Mouse (Mus musculus) embryonic facial prominence, embryonic 15.5 days (tissue): ENCODE results near the gene Pmm1. TPM values are rescaled to one million over a fixed set of nuclear protein-coding genes. Genes with fewer than 3 reads are reported as not detected.
"Not testable (repeated sequence)": the region's sequence is repeated elsewhere in the genome, so short reads cannot be mapped to it uniquely, and the experiment has no call there.

Source experiments
- ATAC-seq: fragments of 200-750 bp; cut with Nextera tagmentation; 2 replicates; pipeline ENCODE4 v1.8.0; 2017; ENCODE audit warnings: low read depth, moderate TSS enrichment; ENCODE audit not compliant: insufficient number of reproducible peaks, low FRiP score, low TSS enrichment
- H3K27ac ChIP-seq: fragments of 300-500 bp; sonication (generic); replicated peaks from 2 replicates; pipeline ENCODE4 v1.5.1; 2015; ENCODE audit warnings: mild to moderate bottlenecking, inconsistent platforms
- H3K27me3 ChIP-seq: fragments of 300-500 bp; sonication (generic); 2 replicates; pipeline ENCODE4 v1.6.1; 2015; ENCODE audit warnings: inconsistent platforms
- H3K36me3 ChIP-seq: fragments of 300-500 bp; sonication (generic); 2 replicates; pipeline ENCODE4 v1.6.1; 2015; ENCODE audit warnings: mild to moderate bottlenecking, inconsistent platforms
- H3K4me1 ChIP-seq: fragments of 300-500 bp; sonication (generic); 2 replicates; pipeline ENCODE4 v1.6.1; 2015; ENCODE audit warnings: inconsistent platforms
- H3K4me2 ChIP-seq: fragments of 300-500 bp; sonication (generic); replicated peaks from 2 replicates; pipeline ENCODE4 v1.6.1; 2015; ENCODE audit warnings: mild to moderate bottlenecking, inconsistent platforms
- H3K4me3 ChIP-seq: fragments of 300-500 bp; sonication (generic); replicated peaks from 2 replicates; pipeline ENCODE4 v1.5.1; 2015; ENCODE audit warnings: mild to moderate bottlenecking, inconsistent platforms
- H3K9ac ChIP-seq: fragments of 300-500 bp; sonication (generic); 2 replicates; pipeline ENCODE4 v1.6.1; 2015; ENCODE audit warnings: inconsistent platforms
- H3K9me3 ChIP-seq: fragments of 300-500 bp; sonication (generic); replicated peaks from 2 replicates; pipeline ENCODE4 v1.6.1; 2016; ENCODE audit warnings: inconsistent platforms
- WGBS: fragments of 180-500 bp; shearing (Covaris S2); methylation state at CpG from one replicate; pipeline ENCODE4 v1.1.7; 2015; 5-methylcytosine and 5-hydroxymethylcytosine counted together
- polyA plus RNA-seq: library from polyadenylated mRNA; unstranded; fragments of >200 nt; fragmentation: Nextera tagmentation; extraction: Ambion mirVana; gene quantifications from 2 replicates; pipeline ENCODE4 v1.2.1, GENCODE M21; 2015

Pmm1 gene
- polyA plus RNA-seq: 35.9 and 39.6 TPM in 2 replicates

GRCm38 (mm10) chr15:81960171-81961077 is at the start of gene Pmm1:
Pmm1 (minus strand) TSS chr15:81960930.
- WGBS: under 1% methylated on average over 77 of the region's 77 CpGs
- peaks cover 3% of the 10 kb centered on the region; the same call in 1 of the 2 replicates for H3K36me3 ChIP-seq
- ATAC-seq: peak; percentile 95
- H3K4me3 ChIP-seq: peak within 1 kb of the TSS; percentile 75
- peak within 1 kb of the TSS; percentile 100 for H3K4me2 ChIP-seq
- H3K9ac ChIP-seq: peak within 1 kb of the TSS; percentile 64
- H3K4me1 ChIP-seq: peaks cover 9% of the 10 kb centered on the region
- no peaks in the 10 kb centered on the region for H3K27me3 ChIP-seq
- peak within 1 kb of the TSS; percentile 88 for H3K27ac ChIP-seq
- H3K9me3 ChIP-seq: no peaks in the 10 kb centered on the region

- H3K27me3 ChIP-seq: no peaks in the 10 kb centered on the region
- no peak overlapping the region for H3K4me3 ChIP-seq
- no peaks in the 10 kb centered on the region for H3K4me1 ChIP-seq
- no peak for ATAC-seq
- WGBS: 89% methylated on average over 8 of the region's 8 CpGs
- H3K4me2 ChIP-seq: no peak overlapping the region
- no peaks in the 10 kb centered on the region for H3K9me3 ChIP-seq
- H3K36me3 ChIP-seq: peaks cover 33% of the 10 kb centered on the region
- H3K27ac ChIP-seq: no peak overlapping the region
- H3K9ac ChIP-seq: no peak overlapping the region
Observed at GRCm38 (mm10) chr15:82004257-82004656, 43.5 kb upstream of the Pmm1 start.

- Histone ChIP-seq H3K36me3 (peaks cover 57% of the 10 kb centered on the region), H3K4me2 (no peak overlapping the region), H3K4me1 (no peaks in the 10 kb centered on the region; the same call in 1 of the 2 replicates), H3K4me3 (no peak overlapping the region), H3K27ac (no peak overlapping the region), H3K27me3 (no peaks in the 10 kb centered on the region), H3K9me3 (no peaks in the 10 kb centered on the region), H3K9ac (no peak overlapping the region)
- 88% methylated on average over 6 of the region's 6 CpGs for WGBS
- no peak for ATAC-seq
Observed at GRCm38 (mm10) chr15:81993992-81994391, 33.3 kb upstream of the Pmm1 start.

- no peak overlapping the region for H3K9ac ChIP-seq
- WGBS: 52% methylated on average over 7 of the region's 7 CpGs
- H3K27me3 ChIP-seq: no peaks in the 10 kb centered on the region
- no peaks in the 10 kb centered on the region for H3K9me3 ChIP-seq
- ATAC-seq: no peak
- no peaks in the 10 kb centered on the region; the same call in 1 of the 2 replicates for H3K4me1 ChIP-seq
- no peak overlapping the region for H3K27ac ChIP-seq
- peaks cover 25% of the 10 kb centered on the region for H3K36me3 ChIP-seq
- no peak overlapping the region for H3K4me2 ChIP-seq
- H3K4me3 ChIP-seq: no peak overlapping the region
Observed at GRCm38 (mm10) chr15:81990549-81990948, 29.8 kb upstream of the Pmm1 start.

- Histone ChIP-seq H3K9ac (no peak overlapping the region), H3K4me2 (no peak overlapping the region)
Observed at GRCm38 (mm10) chr15:81989371-81990062, 28.8 kb upstream of the Pmm1 start.

DNA sequence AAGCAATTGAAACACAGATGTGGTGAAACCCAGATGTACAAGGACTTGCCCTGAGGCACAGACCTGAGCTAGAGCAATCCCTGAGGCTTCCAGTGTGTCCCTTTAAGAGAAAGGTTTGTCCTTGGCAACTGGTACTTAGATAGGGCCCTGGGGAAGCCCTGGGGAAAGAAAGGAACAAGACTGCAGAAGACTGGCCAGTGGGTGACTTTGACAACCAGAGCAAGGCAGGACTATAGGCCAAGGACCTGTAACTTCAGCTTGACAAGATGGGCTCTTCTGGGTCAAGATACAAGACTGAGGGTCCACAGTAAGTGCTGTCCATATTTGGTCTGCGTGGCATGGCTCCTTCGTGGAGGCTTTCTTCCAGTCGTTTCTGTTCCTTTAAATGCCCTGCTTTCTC is 26.9 kb upstream of the Pmm1 start, which contains the start of gene Xrcc6:
TSS of gene Xrcc6 (plus strand) at position 190 of the 400 bp plus-strand sequence.
- 0 out of 2 replicates have a peak, but pooled peaks cover 6% of the 10 kb centered on the region for H3K36me3 ChIP-seq
- WGBS: 74% methylated on average over 3 of the region's 3 CpGs
- H3K4me1 ChIP-seq: no peaks in the 10 kb centered on the region; the same call in 1 of the 2 replicates
- H3K27ac ChIP-seq: no peak within 1 kb of the TSS
- no peak within 1 kb of the TSS for H3K4me3 ChIP-seq
- H3K4me2 ChIP-seq: no peak within 1 kb of the TSS
- ATAC-seq: no peak
- no peaks in the 10 kb centered on the region for H3K27me3 ChIP-seq
- no peak within 1 kb of the TSS for H3K9ac ChIP-seq
- H3K9me3 ChIP-seq: no peaks in the 10 kb centered on the region

More at GRCm38 (mm10) chr15:81989371-81990062, 28.8 kb upstream of the Pmm1 start:
- peak; percentile 56; the same call in 1 of the 2 replicates for ATAC-seq
- WGBS: 43% methylated on average over 11 of the region's 11 CpGs
- no peaks in the 10 kb centered on the region; the same call in 1 of the 2 replicates for H3K4me1 ChIP-seq
- H3K9me3 ChIP-seq: no peaks in the 10 kb centered on the region
- H3K27ac ChIP-seq: no peak overlapping the region
- H3K36me3 ChIP-seq: peaks cover 15% of the 10 kb centered on the region
- H3K27me3 ChIP-seq: no peaks in the 10 kb centered on the region
- no peak overlapping the region for H3K4me3 ChIP-seq

GRCm38 (mm10) chr15:81985267-81986161 is 24.8 kb upstream of the Pmm1 start:
- no peak for ATAC-seq
- Histone ChIP-seq H3K9ac (no peak overlapping the region), H3K27ac (no peak overlapping the region), H3K36me3 (no peaks in the 10 kb centered on the region), H3K9me3 (no peaks in the 10 kb centered on the region), H3K27me3 (no peaks in the 10 kb centered on the region), H3K4me2 (no peak overlapping the region), H3K4me3 (no peak overlapping the region), H3K4me1 (no peaks in the 10 kb centered on the region; the same call in 1 of the 2 replicates)
- WGBS: 62% methylated on average over 2 of the region's 2 CpGs

- H3K4me2 ChIP-seq: no peak overlapping the region
- ATAC-seq: no peak
- 54% methylated on average over 1 of the region's 1 CpGs for WGBS
Observed at GRCm38 (mm10) chr15:81982173-81982572, 21.4 kb upstream of the Pmm1 start.

GRCm38 (mm10) chr15:81980321-81980720 is 19.6 kb upstream of the Pmm1 start, which contains the start of gene 1700029P11Rik:
1700029P11Rik (plus strand) TSS chr15:81980540.
- Histone ChIP-seq H3K4me3 (no peak within 1 kb of the TSS), H3K4me1 (no peaks in the 10 kb centered on the region), H3K27ac (no peak within 1 kb of the TSS), H3K4me2 (no peak within 1 kb of the TSS), H3K36me3 (no peaks in the 10 kb centered on the region), H3K9me3 (no peaks in the 10 kb centered on the region), H3K9ac (no peak within 1 kb of the TSS), H3K27me3 (no peaks in the 10 kb centered on the region)
- ATAC-seq: no peak
- 97% methylated on average over 23 of the region's 23 CpGs for WGBS

More at GRCm38 (mm10) chr15:81982173-81982572, 21.4 kb upstream of the Pmm1 start:
- Histone ChIP-seq H3K36me3 (no peaks in the 10 kb centered on the region), H3K27ac (no peak overlapping the region), H3K4me3 (no peak overlapping the region), H3K4me1 (no peaks in the 10 kb centered on the region), H3K27me3 (no peaks in the 10 kb centered on the region), H3K9me3 (no peaks in the 10 kb centered on the region), H3K9ac (no peak overlapping the region)

GRCm38 (mm10) chr15:81975156-81975555 is 14.4 kb upstream of the Pmm1 start:
- WGBS: 90% methylated on average over 8 of the region's 8 CpGs
- H3K4me1 ChIP-seq, ATAC-seq, H3K4me2 ChIP-seq, H3K27me3 ChIP-seq, H3K9me3 ChIP-seq, H3K27ac ChIP-seq, H3K36me3 ChIP-seq, H3K9ac ChIP-seq, H3K4me3 ChIP-seq: not testable (repeated sequence)
